ENCODE assay signal across 14 mouse cellular contexts in the genomic region with DNA sequence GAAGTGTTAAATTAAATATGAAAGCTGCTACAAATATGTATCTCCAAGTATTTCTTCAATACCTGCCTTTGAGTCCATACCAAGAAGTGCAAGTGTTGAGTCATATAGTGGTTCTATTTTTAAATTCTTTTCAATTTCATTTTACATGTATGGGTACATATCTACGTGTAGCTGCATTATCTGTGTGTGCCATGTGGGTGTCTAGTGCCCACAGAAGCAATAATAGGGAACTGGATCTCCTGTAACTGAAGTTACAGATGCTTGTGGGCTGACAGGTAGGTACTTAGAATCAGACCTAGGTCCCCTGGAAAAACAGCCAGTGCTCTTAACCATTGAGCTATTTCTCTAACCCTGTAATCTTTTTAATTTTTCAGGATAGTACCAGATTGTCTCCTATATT.
"Had no signal": no experiment of that assay in that cellular context is flagged by ENCODE, and none has a peak within 500 bp of the region (broad histone marks: within the 10 kb centered on the region; RNA-seq: fewer than 3 reads in every experiment).

No protein-coding gene starts in this region.

- ATAC-seq: lung, postnatal 0 days had no signal

- H3K4me1 ChIP-seq: limb, embryonic 12.5 days; limb, embryonic 15.5 days had no signal

- H3K9me3 ChIP-seq: limb, embryonic 12.5 days; limb, embryonic 15.5 days; megakaryocyte, embryonic 14.5 days had no signal

- H3K27me3 ChIP-seq: limb, embryonic 12.5 days; limb, embryonic 15.5 days had no signal

- H3K4me2 ChIP-seq: limb, embryonic 12.5 days; limb, embryonic 15.5 days; lung, embryonic 14.5 days; midbrain, embryonic 11.5 days had no signal

- H3K9ac ChIP-seq: limb, embryonic 12.5 days; limb, embryonic 15.5 days; lung, embryonic 14.5 days had no signal

- H3K4me3 ChIP-seq: limb, embryonic 12.5 days; limb, embryonic 15.5 days; megakaryocyte, embryonic 14.5 days had no signal

- H3K27ac ChIP-seq: kidney, postnatal 0 days; limb, embryonic 12.5 days; limb, embryonic 15.5 days; macrophage had no signal

- H3K36me3 ChIP-seq: limb, embryonic 12.5 days; limb, embryonic 15.5 days had no signal

- DNase-seq: kidney, adult 2 months; kidney, postnatal 25 days; left cerebral cortex, postnatal 4 days; lung, embryonic 14.5 days; midbrain, embryonic 14.5 days; thymus, adult 18-20 months; thymus, postnatal 36 days had no signal
